Mouse (Mus musculus) heart, adult 2 months (tissue): ENCODE measurements around the gene Ttc9b. TPM values are rescaled to one million over a fixed set of nuclear protein-coding genes. Genes with fewer than 3 reads are reported as not detected.

ENCODE experiments used
- DNase-seq, 2 experiments: peaks; one replicate each; pipeline ENCODE4 v3.0.0; 2021
- H3K27ac ChIP-seq: fragments of 200-600 bp; 2 replicates; pipeline ENCODE4 v1.8.1; 2022
- H3K27me3 ChIP-seq: fragments of 200-500 bp; 2 replicates; pipeline ENCODE4 v1.6.1; 2012; ENCODE audit warnings: mild to moderate bottlenecking, low read length, inconsistent platforms, mixed read lengths; ENCODE audit not compliant: control insufficient read depth, insufficient read depth
- H3K36me3 ChIP-seq: fragments of 200-500 bp; 2 replicates; pipeline ENCODE4 v1.6.1; 2012; ENCODE audit warnings: low read length, inconsistent platforms; ENCODE audit not compliant: control insufficient read depth, insufficient read depth
- H3K4me1 ChIP-seq: fragments of 200-500 bp; 2 replicates; pipeline ENCODE4 v1.6.1; 2011; ENCODE audit warnings: low read length; ENCODE audit not compliant: control insufficient read depth, insufficient read depth
- H3K4me3 ChIP-seq: fragments of 200-600 bp; 2 replicates; pipeline ENCODE4 v1.8.1; 2022
- H3K79me2 ChIP-seq: fragments of 200-500 bp; replicated peaks from 2 replicates; pipeline ENCODE4 v1.6.1; 2012; ENCODE audit warnings: mild to moderate bottlenecking, inconsistent platforms, low read length, moderate library complexity, mixed read lengths; ENCODE audit not compliant: control insufficient read depth, insufficient read depth
- H3K9ac ChIP-seq: fragments of 200-500 bp; 2 replicates; pipeline ENCODE4 v1.6.1; 2012; ENCODE audit warnings: low read depth, mild to moderate bottlenecking, control low read depth, inconsistent platforms, low read length, mixed read lengths
- CTCF ChIP-seq: fragments of 200-600 bp; IDR thresholded peaks from 2 replicates; pipeline ENCODE4 v1.8.1; 2022; ENCODE audit warnings: antibody characterized with exemption, mild to moderate bottlenecking, moderate library complexity
- EP300 ChIP-seq: fragments of 200-500 bp; IDR thresholded peaks from 2 replicates; pipeline ENCODE4 v1.6.1; 2011; ENCODE audit warnings: low read depth, low read length, control low read depth; ENCODE audit not compliant: insufficient read depth
- POLR2A ChIP-seq: fragments of 200-500 bp; IDR thresholded peaks from 2 replicates; pipeline ENCODE4 v1.6.1; 2011; ENCODE audit warnings: mild to moderate bottlenecking, low read depth, low read length, control low read depth; ENCODE audit not compliant: insufficient read depth
- WGBS: fragments of 180-500 bp; shearing (Covaris S2); methylation state at CpG from one replicate; pipeline ENCODE4 v1.1.7; 2018; 5-methylcytosine and 5-hydroxymethylcytosine counted together
- intact Hi-C: fragments of 180-260 bp; cut with DNase I; formaldehyde crosslinking; loops from one replicate; pipeline ENCODE4 v1.15.1; 2025
- polyA plus RNA-seq: library from polyadenylated mRNA; depleted of rRNA; stranded (reverse); fragments of >200 nt; gene quantifications from 2 replicates; pipeline ENCODE4 v1.2.3, GENCODE M21; 2012; rRNA removed
- total RNA-seq, 2 experiments: library from RNA; stranded (reverse); gene quantifications; 2 replicates each; pipeline ENCODE4 v1.2.3; 2021

Gene Ttc9b
- total and polyA plus RNA-seq, 3 experiments, result not detected

- intact Hi-C loops, result no loop called here
- Histone ChIP-seq H3K27ac (no peak overlapping the region), H3K4me3 (no peak overlapping the region), H3K79me2 (no peaks in the 10 kb centered on the region), H3K27me3 (no peaks in the 10 kb centered on the region), H3K4me1 (no peaks in the 10 kb centered on the region), H3K9ac (no peak overlapping the region), H3K36me3 (no peaks in the 10 kb centered on the region)
- DNase-seq, result no peak
- no peak for TF ChIP-seq EP300
- no peak for TF ChIP-seq CTCF
- TF ChIP-seq POLR2A, result no peak
- WGBS, result 64% methylated on average over 3 of the region's 3 CpGs
These were observed 43.0 kb downstream of the Ttc9b start for GRCm38 (mm10) chr7:27696711-27697110.

Other genes with a start within 250 kb of the Ttc9b start
- gene Sptbn4, start 206.2 kb upstream of the Ttc9b start, total RNA-seq, result under 1 TPM; 0.18 to 0.20 TPM
- 0.23 and 0.44 TPM in 2 replicates for gene Sptbn4, start 206.2 kb upstream of the Ttc9b start, polyA plus RNA-seq
- 10 to 100 TPM; 29.9 to 31.7 TPM for gene Blvrb, start 205.9 kb upstream of the Ttc9b start, total RNA-seq
- gene Blvrb, start 205.9 kb upstream of the Ttc9b start, polyA plus RNA-seq, result 41.7 and 46.2 TPM in 2 replicates
- gene Sertad3, start 180.1 kb upstream of the Ttc9b start, total RNA-seq, result 1 to 10 TPM; 3.5 to 6.2 TPM
- gene Sertad3, start 180.1 kb upstream of the Ttc9b start, polyA plus RNA-seq, result 6.9 TPM in 2 replicates
- gene Sertad1, start 167.0 kb upstream of the Ttc9b start, total RNA-seq, result 10 to 100 TPM in 1 of 2 experiments, 1 to 10 TPM in 1; 7.6 to 10.2 TPM
- gene Sertad1, start 167.0 kb upstream of the Ttc9b start, polyA plus RNA-seq, result 12.2 and 14.0 TPM in 2 replicates
- under 1 TPM; 0.59 to 0.81 TPM for gene Prx, start 154.6 kb upstream of the Ttc9b start, total RNA-seq
- gene Prx, start 154.6 kb upstream of the Ttc9b start, polyA plus RNA-seq, result 0.59 and 0.61 TPM in 2 replicates
- under 1 TPM; 0.10 to 0.14 TPM for gene Hipk4, start 130.6 kb upstream of the Ttc9b start, total RNA-seq
- 0.20 and 0.21 TPM in 2 replicates for gene Hipk4, start 130.6 kb upstream of the Ttc9b start, polyA plus RNA-seq
- gene Pld3, start 100.7 kb upstream of the Ttc9b start, total RNA-seq, result 10 to 100 TPM; 22.9 to 30.6 TPM
- 54.8 and 68.1 TPM in 2 replicates for gene Pld3, start 100.7 kb upstream of the Ttc9b start, polyA plus RNA-seq
- gene 2310022A10Rik, start 100.7 kb upstream of the Ttc9b start, total RNA-seq, result 10 to 100 TPM; 72.0 to 72.1 TPM
- gene 2310022A10Rik, start 100.7 kb upstream of the Ttc9b start, polyA plus RNA-seq, result 79.5 and 87.4 TPM in 2 replicates
- gene Akt2, start 62.4 kb upstream of the Ttc9b start, total RNA-seq, result 100 to 1,000 TPM; 181 to 219 TPM
- 134 and 181 TPM in 2 replicates for gene Akt2, start 62.4 kb upstream of the Ttc9b start, polyA plus RNA-seq
- 10 to 100 TPM; 20.6 to 21.7 TPM for gene Map3k10, start 20.7 kb downstream of the Ttc9b start, total RNA-seq
- 13.5 and 14.6 TPM in 2 replicates for gene Map3k10, start 20.7 kb downstream of the Ttc9b start, polyA plus RNA-seq
- under 1 TPM; 0.42 to 0.52 TPM for gene Zfp607b, start 35.4 kb downstream of the Ttc9b start, total RNA-seq
- gene Zfp607b, start 35.4 kb downstream of the Ttc9b start, polyA plus RNA-seq, result 0.18 and 0.20 TPM in 2 replicates
- 1 to 10 TPM; 8.8 to 8.9 TPM for gene Zfp60, start 77.5 kb downstream of the Ttc9b start, total RNA-seq
- gene Zfp60, start 77.5 kb downstream of the Ttc9b start, polyA plus RNA-seq, result 1.6 and 3.7 TPM in 2 replicates
- 1 to 10 TPM; 5.1 to 5.2 TPM for gene Zfp626, start 153.3 kb downstream of the Ttc9b start, total RNA-seq
- 0.68 and 1.4 TPM in 2 replicates for gene Zfp626, start 153.3 kb downstream of the Ttc9b start, polyA plus RNA-seq
- gene Zfp59, start 184.7 kb downstream of the Ttc9b start, total RNA-seq, result 1 to 10 TPM; 2.8 to 3.1 TPM
- gene Zfp59, start 184.7 kb downstream of the Ttc9b start, polyA plus RNA-seq, result 0.62 and 1.5 TPM in 2 replicates
- gene Zfp607a, start 203.6 kb downstream of the Ttc9b start, total RNA-seq, result 1 to 10 TPM; 2.5 to 3.4 TPM
- 0.47 and 1.8 TPM in 2 replicates for gene Zfp607a, start 203.6 kb downstream of the Ttc9b start, polyA plus RNA-seq